Mouse (Mus musculus) kidney, postnatal 14 days (tissue): ENCODE measurements around the gene Hist1h1b.
"Not testable (repeated sequence)": the region's sequence is repeated elsewhere in the genome, so short reads cannot be mapped to it uniquely, and the experiment has no call there.

ENCODE experiments used
- DNase-seq: peaks from one replicate; pipeline ENCODE4 v3.0.0; 2022; ENCODE audit warnings: mixed read lengths

Hist1h1b gene

GRCm38 (mm10) chr13:21779767-21780731, at the start of gene Hist1h1b:
Gene Hist1h1b (minus strand): TSS chr13:21780625.
- peak; percentile 61 for DNase-seq

- no peak for DNase-seq
Observed at GRCm38 (mm10) chr13:21828511-21828910, 48.1 kb upstream of the Hist1h1b start.

GRCm38 (mm10) chr13:21820082-21820890, 39.9 kb upstream of the Hist1h1b start:
- DNase-seq, result not testable (repeated sequence)

GRCm38 (mm10) chr13:21812092-21812491, 31.7 kb upstream of the Hist1h1b start:
- DNase-seq, result not testable (repeated sequence)

GRCm38 (mm10) chr13:21811539-21811938, 31.1 kb upstream of the Hist1h1b start, which contains the start of gene Hist1h4m:
Gene Hist1h4m (plus strand): TSS chr13:21811746.
- peak; percentile 44 for DNase-seq

GRCm38 (mm10) chr13:21811074-21811473, 30.6 kb upstream of the Hist1h1b start:
- DNase-seq, result not testable (repeated sequence)

- DNase-seq, result not testable (repeated sequence)
Observed at GRCm38 (mm10) chr13:21810073-21810472, 29.6 kb upstream of the Hist1h1b start, which contains the start of the genes Hist1h2bq and Hist1h2ao. Gene Hist1h2bq (minus strand): TSS chr13:21810197. Gene Hist1h2ao (plus strand): TSS chr13:21810465.

GRCm38 (mm10) chr13:21803058-21803457, 22.6 kb upstream of the Hist1h1b start:
- DNase-seq, result not testable (repeated sequence)

- not testable (repeated sequence) for DNase-seq
Observed at GRCm38 (mm10) chr13:21797163-21797562, 16.7 kb upstream of the Hist1h1b start.

- DNase-seq, result no peak
Observed at GRCm38 (mm10) chr13:21795584-21795983, 15.2 kb upstream of the Hist1h1b start.

- DNase-seq, result no peak
Observed at GRCm38 (mm10) chr13:21790601-21791283, 10.3 kb upstream of the Hist1h1b start.

- no peak for DNase-seq
Observed at GRCm38 (mm10) chr13:21789925-21790324, 9.5 kb upstream of the Hist1h1b start.

- DNase-seq, result no peak
Observed at GRCm38 (mm10) chr13:21787760-21788593, 7.6 kb upstream of the Hist1h1b start.

GRCm38 (mm10) chr13:21786899-21787629, 6.6 kb upstream of the Hist1h1b start, which contains the start of the genes Hist1h2an and Hist1h2bp:
Gene Hist1h2an (minus strand): TSS chr13:21787218.
Gene Hist1h2bp (plus strand): TSS chr13:21787461.
- peak; percentile 95 for DNase-seq

GRCm38 (mm10) chr13:21786189-21786898, 5.9 kb upstream of the Hist1h1b start:
- DNase-seq, result no peak

- DNase-seq, result no peak
Observed at GRCm38 (mm10) chr13:21784311-21784710, 3.9 kb upstream of the Hist1h1b start.

- DNase-seq, result peak; percentile 29
Observed at GRCm38 (mm10) chr13:21783734-21784161, 3.3 kb upstream of the Hist1h1b start.

GRCm38 (mm10) chr13:21783255-21783617, 2.8 kb upstream of the Hist1h1b start, which contains the start of gene Hist1h3i:
Gene Hist1h3i (minus strand): TSS chr13:21783370.
- DNase-seq, result peak; percentile 78

GRCm38 (mm10) chr13:21782361-21783254, 2.2 kb upstream of the Hist1h1b start:
- not testable (repeated sequence) for DNase-seq
